Mouse (Mus musculus) forelimb bud, embryonic 11.5 days (tissue): ENCODE measurements around the gene Eif5a.
"Not testable (repeated sequence)": the region's sequence is repeated elsewhere in the genome, so short reads cannot be mapped to it uniquely, and the experiment has no call there.

Experiments used
- DNase-seq: peaks from one replicate; pipeline ENCODE4 v3.0.0-alpha.2; 2012; ENCODE audit warnings: low read depth, low spot score

Eif5a gene

DNA sequence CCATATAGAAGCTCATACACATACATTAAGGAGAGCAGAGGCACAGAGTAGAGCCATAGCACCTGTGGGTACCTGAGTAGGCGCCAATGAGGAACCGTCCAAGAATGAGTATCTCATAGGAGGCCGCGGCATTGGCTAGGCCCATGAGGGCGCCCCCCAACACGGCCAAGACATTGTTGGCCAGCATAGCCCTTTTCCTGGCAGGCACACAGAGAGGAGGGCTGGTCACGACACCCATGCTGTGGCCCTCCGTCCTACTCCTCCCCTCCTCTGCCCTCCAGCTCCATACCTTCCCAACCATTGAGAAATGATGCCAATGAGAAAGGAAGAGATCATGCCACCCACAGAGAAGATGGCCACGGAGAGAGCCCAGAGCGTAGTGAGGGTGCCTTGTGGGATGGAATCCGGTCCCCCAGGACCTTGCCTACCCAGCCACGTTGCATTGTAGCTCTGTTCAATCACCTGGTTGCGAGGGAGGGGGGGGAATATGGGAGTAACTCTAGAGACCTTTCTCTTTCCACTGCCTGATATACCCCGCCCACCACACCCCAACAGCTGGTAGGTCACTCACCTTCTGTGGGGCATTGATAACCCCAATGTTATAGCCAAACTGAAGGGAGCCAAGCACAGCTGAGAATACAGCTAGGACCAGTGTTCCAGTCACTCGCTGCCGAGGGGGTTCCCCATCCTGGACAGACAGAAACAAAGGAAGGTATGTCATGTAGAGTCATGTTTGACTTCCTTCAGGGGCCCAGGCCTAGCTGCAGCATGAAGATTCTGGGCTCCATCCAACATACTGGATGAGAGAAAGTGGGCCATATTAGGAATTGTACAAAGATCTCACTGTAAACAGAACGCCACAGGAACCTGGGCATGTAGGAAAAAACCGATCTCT lies 24.5 kb upstream of the Eif5a start:
- no peak for DNase-seq

DNA sequence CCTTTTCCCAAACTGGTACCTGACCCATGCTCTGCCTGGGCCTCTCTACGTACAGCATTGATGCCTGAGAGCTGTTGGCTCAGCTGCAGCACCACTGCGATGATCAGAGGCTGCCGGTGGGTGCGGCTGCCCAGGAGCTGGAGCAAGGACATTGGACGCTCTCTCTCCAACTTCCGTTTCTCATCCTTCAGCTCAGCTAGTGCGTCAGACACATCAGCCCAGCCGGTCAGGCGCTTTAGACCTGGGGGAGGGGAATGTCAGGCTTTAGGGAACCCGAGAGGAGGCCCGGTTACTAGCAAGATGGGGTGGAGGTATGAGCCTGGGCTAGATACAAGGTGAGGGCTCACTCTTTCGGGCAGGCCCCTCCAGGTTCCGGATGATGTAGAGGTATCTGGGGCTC lies 23.5 kb upstream of the Eif5a start:
- DNase-seq: no peak

DNA sequence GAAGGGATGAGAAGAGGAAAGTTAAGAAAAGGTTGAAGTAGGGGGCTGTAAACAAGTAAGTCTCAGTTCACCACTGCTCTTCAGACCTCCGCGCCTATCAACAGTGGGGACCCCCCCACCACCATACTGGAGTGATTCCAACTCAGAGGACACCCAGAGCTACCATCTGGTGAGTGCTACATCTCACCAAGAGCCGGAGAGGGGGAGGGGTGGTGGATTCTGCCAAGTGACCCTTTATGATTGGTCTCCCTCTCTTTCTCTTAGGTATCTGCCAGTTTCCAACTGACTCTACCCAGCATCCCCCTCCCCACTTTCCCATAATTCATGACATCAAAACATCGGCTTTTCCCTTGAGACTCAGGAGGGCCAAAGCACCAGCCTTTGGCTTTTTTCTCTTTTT lies 19.2 kb upstream of the Eif5a start:
- DNase-seq: no peak

DNA sequence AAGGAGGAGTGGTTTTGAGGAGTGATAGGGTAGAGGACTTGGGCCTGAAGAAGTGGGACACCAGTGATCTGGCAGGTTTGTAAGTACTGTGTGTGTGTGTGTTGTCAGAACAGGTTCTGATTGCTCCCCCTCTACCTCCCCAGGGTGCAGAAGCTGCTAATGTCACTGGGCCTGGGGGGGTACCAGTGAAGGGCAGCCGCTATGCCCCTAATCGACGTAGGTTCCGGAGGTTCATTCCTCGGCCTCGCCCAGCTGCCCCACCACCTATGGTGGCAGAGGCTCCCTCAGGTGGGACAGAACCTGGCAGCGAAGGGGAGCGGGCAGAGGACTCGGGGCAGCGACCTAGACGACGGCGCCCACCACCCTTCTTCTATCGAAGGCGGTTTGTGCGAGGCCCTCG lies 18.0 kb upstream of the Eif5a start:
- no peak for DNase-seq

DNA sequence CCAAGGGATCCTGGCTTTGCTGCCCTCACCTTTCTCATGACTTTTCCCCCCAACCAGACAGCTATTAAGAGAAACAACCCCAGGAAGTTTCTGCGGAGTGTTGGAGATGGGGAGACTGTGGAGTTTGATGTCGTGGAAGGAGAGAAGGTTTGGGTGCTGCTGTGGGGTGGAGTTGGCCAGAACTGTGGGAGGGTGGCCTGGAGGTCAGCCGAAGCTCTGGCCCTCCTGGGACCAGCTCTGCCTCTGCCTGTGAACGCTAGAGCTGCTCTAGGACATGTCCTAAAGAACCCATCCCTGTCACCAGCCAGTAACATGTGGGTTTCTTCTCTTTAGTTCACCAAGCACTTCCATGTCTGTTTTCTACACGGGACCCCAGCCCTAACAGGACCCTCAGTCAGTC lies 17.4 kb upstream of the Eif5a start:
- no peak for DNase-seq

DNA sequence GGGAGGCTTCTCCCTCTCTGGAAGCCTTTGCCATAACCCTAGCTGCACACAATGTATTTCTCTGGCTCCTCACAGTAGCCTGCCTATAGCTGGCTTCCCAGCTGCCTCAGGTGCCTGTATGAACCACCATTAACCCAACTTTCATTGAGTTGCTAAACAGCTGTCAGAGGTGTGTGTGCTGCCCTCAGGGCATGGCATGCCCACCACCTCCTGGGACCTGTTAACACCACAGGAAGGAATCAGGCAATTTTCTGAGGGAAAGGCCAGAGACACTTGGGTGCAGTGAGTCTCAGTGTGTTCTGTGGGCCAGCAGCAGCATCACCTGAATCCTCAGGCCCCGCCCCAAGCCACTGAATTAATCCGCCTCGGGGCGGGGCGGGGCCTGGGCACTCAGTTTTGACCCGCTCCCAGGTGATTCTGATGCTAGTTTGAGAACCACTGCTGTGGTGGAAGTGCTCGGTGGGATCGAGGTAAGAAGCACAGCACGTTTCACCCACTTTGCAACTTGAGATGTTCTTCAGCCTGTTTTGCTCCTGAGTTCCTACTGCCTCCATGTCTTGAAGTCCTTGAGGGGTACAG lies 16.7 kb upstream of the Eif5a start:
- DNase-seq: no peak

DNA sequence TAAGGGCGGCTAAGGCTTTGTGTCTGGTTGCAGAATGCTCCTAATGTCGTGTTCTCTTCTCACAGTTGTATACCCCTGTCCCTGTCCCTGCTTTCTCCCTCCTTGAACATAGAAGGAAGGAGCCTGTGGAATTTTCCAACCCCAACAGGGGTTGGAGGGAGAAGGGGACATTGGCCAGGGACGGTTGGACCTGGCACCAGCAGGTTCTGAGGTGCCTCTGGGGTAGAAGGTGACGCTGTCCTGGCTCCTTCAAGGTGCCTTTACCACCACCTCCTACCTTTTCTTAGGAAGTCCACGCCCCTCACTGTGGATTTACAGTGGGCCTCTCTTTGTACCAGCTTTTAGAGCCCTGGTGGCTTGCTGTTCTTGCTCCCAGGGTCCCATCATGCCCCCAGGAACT lies 16.1 kb upstream of the Eif5a start:
- no peak for DNase-seq

DNA sequence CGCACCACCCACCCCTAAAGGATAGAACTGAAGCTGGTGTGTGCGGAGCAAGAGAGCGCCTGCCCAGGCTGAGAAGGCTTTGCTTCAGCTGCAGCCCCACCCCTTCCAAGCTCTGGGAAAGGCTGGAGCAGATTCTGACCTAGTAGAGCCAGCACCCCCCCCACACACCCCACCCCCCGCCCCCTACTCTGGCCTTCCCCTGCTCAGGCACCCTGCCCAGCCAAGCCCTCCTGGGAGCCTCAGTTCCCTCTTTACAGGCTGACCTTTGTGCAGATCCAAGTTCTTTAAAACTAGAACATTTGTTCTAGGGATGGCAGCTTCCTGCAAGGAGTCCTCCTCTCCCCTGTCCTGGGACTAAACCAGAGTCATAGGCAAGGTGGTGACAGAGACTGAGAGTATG lies 15.6 kb upstream of the Eif5a start:
- no peak for DNase-seq

DNA sequence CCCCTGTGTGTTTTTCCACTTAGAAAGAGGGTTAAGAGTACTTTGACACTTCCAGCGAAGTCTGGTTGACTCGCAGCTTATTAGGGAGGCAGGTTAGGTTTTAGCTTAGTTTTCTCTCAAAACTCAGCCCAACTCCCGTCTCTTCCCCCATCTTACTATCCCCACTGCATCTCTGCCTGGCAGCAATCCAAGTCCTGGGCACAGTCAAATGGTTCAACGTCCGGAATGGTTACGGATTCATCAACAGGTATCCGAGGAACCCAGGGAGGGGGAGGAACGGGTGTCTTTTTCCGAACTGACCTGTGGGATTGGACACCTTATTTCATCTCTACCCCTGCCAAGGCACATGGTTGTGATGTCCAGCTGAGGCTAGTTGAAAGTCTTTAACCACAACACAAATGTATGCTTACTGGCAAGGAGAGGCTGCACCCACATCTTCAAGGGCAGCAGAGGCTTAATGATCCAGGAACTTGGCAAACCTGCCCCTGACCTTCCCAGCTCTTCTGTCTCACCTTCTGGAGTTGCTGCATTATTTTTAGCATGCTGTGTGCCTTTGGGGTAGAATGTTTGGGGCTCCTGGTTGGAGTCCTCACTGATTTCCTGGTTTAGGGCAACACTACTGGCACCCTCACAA lies 15.1 kb upstream of the Eif5a start:
- DNase-seq: no peak

DNA sequence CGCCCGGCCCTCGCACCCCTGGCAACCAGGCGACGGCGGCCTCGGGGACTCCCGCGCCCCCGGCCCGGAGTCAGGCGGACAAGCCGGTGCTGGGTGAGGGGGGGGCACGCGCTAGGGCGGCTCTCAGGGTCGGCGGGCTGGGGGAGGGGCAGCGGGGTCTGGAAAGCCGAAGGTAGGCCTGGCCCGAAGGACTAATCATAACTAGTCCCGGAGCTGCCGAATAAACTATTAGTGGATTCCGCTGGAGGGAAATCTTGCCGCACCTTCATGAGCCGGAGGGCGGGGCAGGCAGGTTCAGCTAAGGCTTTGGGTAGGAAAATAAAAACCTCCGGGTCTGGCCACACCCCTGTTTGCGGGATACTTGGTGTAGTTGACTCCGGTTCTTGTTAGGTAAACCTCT lies 14.4 kb upstream of the Eif5a start:
- DNase-seq: no peak

DNA sequence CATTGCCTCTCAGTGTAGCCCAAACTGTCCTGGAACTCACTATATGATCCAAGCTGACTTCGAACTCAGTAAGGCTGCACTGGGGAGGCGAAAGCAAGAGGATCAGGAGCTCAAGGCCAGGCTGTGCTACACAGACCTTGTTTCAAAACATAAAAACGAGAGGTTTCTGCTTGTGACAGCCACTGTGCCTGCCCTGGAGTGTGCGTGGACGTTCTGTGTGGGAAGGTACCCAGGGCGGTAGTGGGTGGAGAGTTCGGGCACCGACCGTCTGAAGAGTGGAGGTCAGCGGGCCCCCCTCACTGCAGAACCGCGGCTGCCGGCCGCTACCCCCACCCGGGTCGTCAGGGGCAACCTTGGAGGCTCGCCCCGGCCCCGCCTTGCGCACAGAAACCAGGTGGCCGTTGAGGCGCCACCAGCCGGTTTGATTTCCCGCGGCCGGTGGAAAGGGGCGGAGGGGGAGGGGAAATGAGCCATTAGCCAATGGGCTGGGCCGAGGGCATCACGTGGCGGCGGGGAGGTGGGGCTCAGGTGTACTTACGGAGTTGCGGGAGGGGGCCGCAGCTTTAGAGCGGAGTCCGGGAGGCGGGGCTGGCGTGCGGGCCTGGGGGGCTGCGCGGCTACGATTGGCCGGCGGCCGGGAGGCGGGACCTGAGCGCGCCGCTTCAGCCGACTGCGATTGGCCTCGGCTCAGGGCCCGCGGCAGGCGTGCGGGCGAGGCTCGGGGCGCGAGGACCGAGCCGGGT lies 13.6 kb upstream of the Eif5a start, which contains the start of gene Ybx2:
Ybx2 (plus strand) TSS at position 660 of the 743 bp plus-strand sequence.
- peak; percentile 92 for DNase-seq

DNA sequence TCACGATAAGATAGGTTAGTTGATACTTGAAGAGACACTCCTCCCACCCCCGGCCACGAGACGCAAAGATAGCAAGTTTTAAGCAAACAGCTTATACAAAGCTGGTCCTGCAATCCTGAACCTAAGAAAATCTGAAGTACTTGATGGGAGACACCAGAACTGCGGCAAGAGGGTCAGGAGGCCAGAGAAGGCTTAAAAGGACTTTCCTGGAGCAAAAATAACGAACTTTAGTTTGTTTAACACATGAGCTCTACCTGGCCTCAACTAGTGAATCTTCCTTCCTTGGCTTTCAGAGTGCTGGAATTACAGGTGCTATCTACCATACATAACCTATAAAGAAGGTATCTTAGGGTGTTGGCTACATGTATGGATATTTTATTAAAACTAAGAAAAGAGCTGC lies 12.9 kb upstream of the Eif5a start:
- DNase-seq: no peak

DNA sequence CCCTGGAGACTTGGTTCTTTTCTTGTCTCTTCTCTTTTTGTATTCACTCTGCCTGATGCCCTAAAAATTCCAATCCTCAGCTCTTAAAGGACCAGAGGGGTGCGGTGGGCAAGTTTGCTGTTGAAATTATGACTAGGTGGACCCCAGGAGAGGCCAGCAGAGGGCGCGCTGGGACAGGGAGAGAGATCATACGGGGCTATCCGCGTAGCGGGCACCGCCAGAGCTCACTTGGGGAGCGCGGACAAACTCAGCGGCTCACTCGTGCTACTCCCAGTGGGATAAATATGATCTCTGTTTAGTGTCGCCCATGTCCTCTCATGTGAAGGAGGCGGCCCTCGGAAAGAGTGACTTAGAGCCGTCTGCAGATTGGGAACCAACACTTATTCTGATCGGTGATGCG lies 12.4 kb upstream of the Eif5a start:
- peak; percentile 92 for DNase-seq

DNA sequence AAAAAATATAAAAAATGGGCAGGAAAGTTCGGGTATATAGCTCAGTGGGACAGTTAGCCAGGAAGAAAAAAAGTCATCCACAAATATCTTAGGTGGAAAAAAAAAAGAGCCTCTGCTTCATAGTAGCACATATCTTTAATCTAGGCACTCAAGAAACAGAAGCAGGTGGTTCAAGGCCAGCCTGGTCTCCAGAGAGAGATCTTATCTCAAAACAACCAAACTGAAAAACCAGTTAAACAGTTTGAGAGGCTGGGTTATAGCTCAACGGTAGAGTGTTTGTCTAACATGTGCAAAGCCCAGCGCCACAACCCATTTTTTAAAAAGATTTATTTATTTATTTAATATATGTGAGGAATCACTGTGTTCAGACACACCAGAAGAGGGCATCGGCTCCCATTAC lies 11.3 kb upstream of the Eif5a start:
- DNase-seq: no peak

DNA sequence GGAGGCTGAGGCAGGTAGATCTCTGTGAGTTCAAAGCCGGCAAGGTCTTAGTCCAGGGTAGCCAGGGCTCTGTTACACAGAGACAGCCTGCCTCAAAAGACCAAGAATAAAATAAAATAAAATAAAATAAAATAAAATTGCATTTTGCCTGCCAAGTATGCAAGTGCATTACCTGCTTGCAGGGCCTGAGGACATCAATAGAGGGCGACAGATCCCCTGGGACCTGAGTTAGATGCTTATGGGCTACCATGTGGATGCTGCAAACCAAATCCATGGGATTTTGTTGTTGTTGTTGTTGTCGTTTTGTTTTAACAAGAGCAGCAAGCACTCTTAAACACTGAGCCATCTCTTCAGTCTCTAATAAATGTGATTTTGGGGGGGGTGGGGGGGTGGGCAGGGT lies 10.5 kb upstream of the Eif5a start:
- no peak for DNase-seq

DNA sequence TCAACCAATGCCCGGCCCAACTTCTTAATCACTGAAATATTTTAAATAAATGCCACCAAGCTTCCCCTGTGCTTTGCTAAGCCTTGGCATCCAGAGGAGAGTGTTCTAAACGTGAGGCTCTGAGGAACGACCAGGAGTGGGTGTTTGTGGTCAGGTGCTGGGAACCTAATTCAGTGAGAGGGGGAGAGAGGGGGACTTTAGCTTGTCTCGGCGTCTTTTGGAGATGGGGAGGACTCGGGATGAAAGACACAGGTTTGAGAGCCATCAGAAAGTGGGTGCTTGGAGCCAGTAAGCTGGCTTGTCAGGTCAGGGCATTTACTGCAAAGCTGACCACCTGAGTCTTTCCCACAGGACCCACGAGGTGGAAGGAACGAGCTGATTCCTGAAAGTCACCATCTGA lies 10.0 kb upstream of the Eif5a start:
- no peak for DNase-seq

DNA sequence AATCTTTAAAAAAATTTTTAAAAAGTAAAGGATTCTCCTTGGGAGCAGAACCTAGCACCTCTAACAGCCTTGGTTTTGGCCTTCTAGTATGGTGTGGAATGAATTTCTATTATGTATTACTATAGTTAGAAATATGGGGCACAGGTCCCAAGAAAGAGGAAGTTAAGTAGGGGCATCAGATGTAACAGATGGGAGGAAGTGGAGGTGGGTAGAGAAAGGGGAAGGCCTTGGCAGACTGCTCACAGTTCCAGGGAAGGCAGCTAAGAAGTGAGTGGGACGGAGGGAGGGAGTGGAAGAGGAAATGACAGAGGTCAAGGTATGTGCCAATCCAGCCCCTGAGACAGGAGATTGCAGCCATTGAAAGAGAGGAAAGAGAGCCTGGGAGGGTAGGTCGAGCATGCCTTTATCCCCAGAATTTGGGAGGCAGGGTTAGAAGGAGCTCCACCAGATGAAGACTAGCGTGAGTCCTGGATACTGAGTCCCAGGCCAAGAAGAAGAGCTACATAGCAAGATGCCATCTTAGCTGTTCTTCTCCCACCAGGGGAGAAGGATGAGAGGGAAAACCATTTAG lies 9.3 kb upstream of the Eif5a start:
- DNase-seq: no peak

DNA sequence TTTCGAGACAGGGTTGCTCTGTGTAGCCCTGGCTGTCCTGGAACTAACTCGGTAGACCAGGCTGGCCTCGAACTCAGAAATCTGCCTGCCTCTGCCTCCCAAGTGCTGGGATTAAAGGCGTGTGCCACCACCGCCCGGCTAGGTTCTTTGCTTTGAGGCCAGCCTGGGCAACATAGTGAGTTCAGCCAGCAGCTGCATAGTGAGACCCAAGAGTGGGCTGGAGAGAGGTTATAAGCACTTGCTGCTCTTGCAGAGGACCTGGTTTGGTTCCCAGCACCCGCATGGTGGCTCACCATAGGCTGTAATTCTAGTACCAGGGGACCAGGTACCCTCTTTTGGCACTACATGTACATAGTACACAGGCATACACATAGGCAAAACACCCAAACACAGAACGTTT lies 8.4 kb upstream of the Eif5a start:
- DNase-seq: not testable (repeated sequence)

DNA sequence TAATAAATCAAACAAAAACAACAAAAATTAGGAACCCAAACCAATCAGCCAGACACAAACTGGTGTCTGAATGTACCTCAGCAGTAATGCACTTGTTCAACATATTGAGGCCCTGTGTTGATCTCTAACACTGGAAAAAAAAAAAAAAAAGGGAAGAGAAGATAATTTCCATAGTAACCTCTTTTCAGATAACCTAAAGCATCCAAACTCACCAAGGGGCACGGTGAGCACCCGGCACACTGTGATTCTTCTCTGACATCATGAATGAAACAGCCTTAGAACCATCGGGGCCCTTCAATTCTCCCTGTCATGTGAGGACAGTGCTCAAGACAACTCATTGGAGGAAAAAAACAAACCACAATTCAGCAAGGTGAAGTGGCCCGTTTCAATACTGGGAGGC lies 8.0 kb upstream of the Eif5a start:
- DNase-seq: no peak

DNA sequence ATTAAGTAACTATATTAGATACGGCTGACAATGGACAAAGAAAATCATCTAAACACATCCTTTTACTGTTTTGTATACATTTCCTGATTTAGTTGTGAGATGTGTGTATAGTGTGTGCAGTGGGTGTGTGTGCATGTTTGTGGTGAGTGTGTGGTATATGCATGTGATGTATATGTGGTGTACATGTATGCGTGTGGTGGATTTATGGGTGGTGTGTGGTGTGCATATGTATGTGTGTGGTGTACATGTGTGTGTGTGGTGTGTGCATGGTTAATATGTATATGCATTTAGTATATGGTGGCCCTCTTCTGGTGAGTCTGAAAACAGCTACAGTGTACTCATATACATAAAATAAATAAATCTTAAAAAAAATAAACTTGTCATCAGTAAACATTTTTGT lies 5.7 kb upstream of the Eif5a start:
- DNase-seq: no peak

DNA sequence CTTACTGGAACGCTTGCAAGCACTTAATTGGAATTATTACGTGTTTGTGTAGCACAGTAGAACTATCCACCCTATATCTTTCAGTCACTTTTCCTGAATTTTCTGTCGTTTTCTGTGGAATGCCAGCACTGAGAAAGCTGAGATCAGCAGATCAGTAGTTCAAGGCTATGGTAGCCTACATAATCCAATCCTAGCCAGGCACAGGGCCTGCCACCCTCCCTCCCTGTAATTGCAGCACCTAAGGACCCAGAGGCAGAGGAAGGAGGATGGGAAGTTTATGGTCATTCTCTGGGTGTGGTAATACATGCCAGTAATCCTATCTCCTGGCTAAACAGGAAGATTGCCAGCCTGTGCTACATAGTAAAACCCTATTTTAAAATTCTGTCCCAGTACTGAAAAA lies 1.0 kb upstream of the Eif5a start:
- DNase-seq: no peak
